Mouse (Mus musculus) hindbrain, embryonic 14.5 days (tissue): ENCODE results near the gene Abcb9. TPM values are rescaled to one million over a fixed set of nuclear protein-coding genes. Genes with fewer than 3 reads are reported as not detected.

Experiments
- ATAC-seq: fragments of 200-750 bp; cut with Nextera tagmentation; 2 replicates; pipeline ENCODE4 v1.8.0; 2017; ENCODE audit warnings: moderate number of reproducible peaks, mild to moderate bottlenecking, moderate TSS enrichment, moderate library complexity; ENCODE audit not compliant: low FRiP score
- DNase-seq: peaks from one replicate; pipeline ENCODE4 v3.0.0-alpha.2; 2015; ENCODE audit warnings: low spot score
- H3K27ac ChIP-seq: fragments of 300-500 bp; sonication (generic); 2 replicates; pipeline ENCODE4 v1.5.1; 2014; ENCODE audit warnings: mild to moderate bottlenecking, moderate library complexity
- H3K27me3 ChIP-seq: fragments of 300-500 bp; sonication (generic); 2 replicates; pipeline ENCODE4 v1.6.1; 2014; ENCODE audit warnings: mild to moderate bottlenecking, low read length, mixed read lengths; ENCODE audit not compliant: control insufficient read depth, insufficient read depth
- H3K36me3 ChIP-seq: fragments of 300-500 bp; sonication (generic); replicated peaks from 2 replicates; pipeline ENCODE4 v1.6.1; 2014; ENCODE audit not compliant: control insufficient read depth, insufficient read depth
- H3K4me1 ChIP-seq: fragments of 300-500 bp; sonication (generic); replicated peaks from 2 replicates; pipeline ENCODE4 v1.6.1; 2014; ENCODE audit warnings: antibody characterized with exemption, low read length, mixed read lengths; ENCODE audit not compliant: control insufficient read depth, insufficient read depth
- H3K4me2 ChIP-seq: fragments of 300-500 bp; sonication (generic); replicated peaks from 2 replicates; pipeline ENCODE4 v1.6.1; 2014; ENCODE audit warnings: mild to moderate bottlenecking, moderate library complexity
- H3K4me3 ChIP-seq: fragments of 300-500 bp; sonication (generic); replicated peaks from 2 replicates; pipeline ENCODE4 v1.5.1; 2014; ENCODE audit warnings: mild to moderate bottlenecking, low read length
- H3K9ac ChIP-seq: fragments of 300-500 bp; sonication (generic); 2 replicates; pipeline ENCODE4 v1.6.1; 2014
- H3K9me3 ChIP-seq: fragments of 300-500 bp; sonication (generic); 2 replicates; pipeline ENCODE4 v1.6.1; 2016; ENCODE audit warnings: low read length; ENCODE audit not compliant: control insufficient read depth
- whole genome bisulfite sequencing: fragments of 180-500 bp; shearing (Covaris S2); extraction: QIAGEN DNeasy Blood & Tissue Kit; methylation state at CpG from one replicate; pipeline ENCODE4 v1.1.7; 2014; 5-methylcytosine and 5-hydroxymethylcytosine counted together
- polyA plus RNA-seq: library from polyadenylated mRNA; unstranded; fragments of >200 nt; fragmentation: Nextera tagmentation; extraction: Ambion mirVana; gene quantifications from 2 replicates; pipeline ENCODE4 v1.2.1, GENCODE M21; 2014

Abcb9 gene
- polyA plus RNA-seq, 1 experiment from 2014 or later = 13.2 TPM

DNA sequence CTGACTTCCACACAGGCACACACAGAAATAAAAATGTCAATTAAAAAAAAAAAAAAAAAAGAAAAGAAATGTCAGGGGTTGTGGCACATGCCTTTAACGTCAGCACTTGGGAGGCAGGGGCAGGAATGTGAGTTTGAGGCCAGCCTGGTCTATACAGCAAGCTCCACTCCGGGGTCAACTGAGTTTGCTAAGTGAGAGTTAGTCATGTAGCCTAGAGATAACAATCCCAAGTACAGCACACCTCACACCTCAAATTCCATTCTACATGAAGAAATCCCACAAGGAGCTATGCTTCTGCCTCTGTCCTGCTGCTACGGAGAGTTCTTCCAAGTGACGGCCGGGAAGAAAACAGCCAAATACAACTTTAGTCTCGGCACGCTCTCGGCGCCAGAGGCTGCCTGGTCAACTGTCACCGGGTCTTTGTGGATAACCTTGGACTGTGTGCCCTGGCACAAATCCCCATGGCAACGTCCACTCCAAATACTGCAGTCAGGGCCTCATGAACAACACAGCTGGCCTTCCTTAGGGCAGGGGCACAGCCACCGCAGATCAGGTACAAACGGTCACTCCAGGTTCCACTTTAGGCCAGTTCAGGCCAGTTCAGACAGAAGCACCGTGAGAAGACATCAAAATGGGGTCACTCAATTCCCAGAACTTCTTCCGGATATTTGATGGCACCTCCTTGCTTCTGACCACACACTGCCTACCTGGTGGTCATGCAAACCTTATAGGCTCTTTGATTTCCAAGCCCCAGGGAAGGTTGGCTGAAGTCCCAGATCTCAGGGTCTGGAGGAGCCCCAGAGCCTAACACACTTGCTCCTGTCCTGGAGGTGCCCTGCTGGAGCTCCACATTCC is 69.8 kb downstream of the Abcb9 start:
- peak overlapping the region; percentile 16; the same call in 1 of the 2 replicates for H3K4me2 ChIP-seq
- no peak for DNase-seq

DNA sequence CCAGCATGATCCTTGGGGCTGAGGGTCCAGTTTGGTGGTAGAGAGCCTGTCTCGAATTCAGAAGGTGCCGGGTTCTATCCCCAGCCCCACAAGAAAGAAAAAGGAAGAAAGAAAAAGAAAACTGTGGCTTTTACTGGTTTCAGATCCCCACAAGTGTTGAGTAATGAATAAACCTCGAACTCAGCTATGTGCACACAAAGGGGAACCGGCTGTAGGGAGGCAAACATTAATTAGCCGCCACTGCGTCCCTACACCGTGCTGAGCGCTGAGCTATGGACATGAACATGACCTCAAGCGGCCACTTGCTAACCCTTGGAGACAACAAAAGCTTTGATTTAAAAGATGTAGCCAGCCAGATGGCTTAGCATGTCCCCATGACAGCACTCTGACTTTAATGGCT is 70.5 kb downstream of the Abcb9 start:
- no peak for DNase-seq
- WGBS = 30% methylated on average over 9 of the region's 9 CpGs
- Histone ChIP-seq H3K9ac (no peak overlapping the region), H3K27me3 (no peaks in the 10 kb centered on the region), H3K9me3 (no peaks in the 10 kb centered on the region), H3K4me2 (0 out of 2 replicates have a peak overlapping the region, but pooled peaks have one; percentile 5), H3K4me3 (no peak overlapping the region), H3K27ac (peak overlapping the region; percentile 75), H3K36me3 (no peaks in the 10 kb centered on the region; the same call in 1 of the 2 replicates), H3K4me1 (peaks cover 53% of the 10 kb centered on the region)
- no peak for ATAC-seq

More for the DNA sequence above, 69.8 kb downstream of the Abcb9 start:
- H3K9me3 ChIP-seq = no peaks in the 10 kb centered on the region
- 0 out of 2 replicates have a peak overlapping the region, but pooled peaks have one; percentile 5 for H3K27ac ChIP-seq
- no peak for ATAC-seq
- H3K27me3 ChIP-seq = no peaks in the 10 kb centered on the region
- no peaks in the 10 kb centered on the region; the same call in 1 of the 2 replicates for H3K36me3 ChIP-seq
- peaks cover 56% of the 10 kb centered on the region for H3K4me1 ChIP-seq
- 79% methylated on average over 15 of the region's 15 CpGs for WGBS
- no peak overlapping the region for H3K9ac ChIP-seq
- no peak overlapping the region for H3K4me3 ChIP-seq

DNA sequence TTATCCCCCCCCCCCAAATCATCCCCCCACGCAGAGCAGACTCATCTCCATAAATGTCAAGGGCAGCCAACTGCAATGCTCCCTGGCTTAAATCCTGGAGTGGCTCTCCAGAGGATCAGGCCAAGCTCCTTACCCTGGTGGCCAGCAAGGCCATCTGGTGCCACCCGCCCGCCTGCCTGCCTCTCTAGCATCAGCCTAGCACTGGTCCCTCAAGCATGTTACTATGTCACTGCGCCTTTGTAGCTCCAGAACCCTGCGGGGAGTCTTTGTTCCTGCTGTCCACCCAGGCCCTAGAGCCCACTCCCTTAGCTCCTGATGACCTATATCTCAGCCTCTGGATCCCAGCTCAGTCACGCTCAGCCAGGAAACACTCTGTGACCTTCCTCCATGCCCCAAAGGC is 70.9 kb downstream of the Abcb9 start:
- Histone ChIP-seq H3K36me3 (no peaks in the 10 kb centered on the region; the same call in 1 of the 2 replicates), H3K9ac (no peak overlapping the region), H3K27me3 (no peaks in the 10 kb centered on the region), H3K9me3 (no peaks in the 10 kb centered on the region), H3K4me2 (0 out of 2 replicates have a peak overlapping the region, but pooled peaks have one; percentile 5), H3K4me1 (peaks cover 52% of the 10 kb centered on the region), H3K27ac (peak overlapping the region; percentile 75), H3K4me3 (no peak overlapping the region)
- 36% methylated on average over 6 of the region's 6 CpGs for whole genome bisulfite sequencing
- ATAC-seq = no peak
- no peak for DNase-seq

DNA sequence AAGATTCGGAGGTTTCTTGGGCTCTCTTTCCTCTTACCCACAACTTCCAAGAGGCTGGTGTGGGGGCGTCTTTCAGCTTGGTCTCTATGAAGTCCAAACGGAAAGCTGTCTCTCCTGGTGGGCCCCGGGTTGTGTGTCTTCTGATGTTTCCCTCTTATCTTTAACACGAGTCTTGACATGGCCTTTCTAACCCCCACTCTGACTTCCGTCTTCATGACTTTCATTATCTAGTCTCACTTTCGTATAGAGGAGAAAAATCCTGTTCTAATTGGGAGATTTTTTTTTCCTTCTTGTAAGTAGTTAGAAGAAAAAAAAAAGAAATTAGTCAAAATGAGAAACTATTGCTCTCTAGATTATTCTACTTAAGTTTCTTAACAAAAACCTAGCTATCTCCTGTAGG is 73.2 kb downstream of the Abcb9 start:
- Histone ChIP-seq H3K4me2 (no peak overlapping the region), H3K4me1 (peaks cover 54% of the 10 kb centered on the region), H3K4me3 (no peak overlapping the region), H3K27me3 (no peaks in the 10 kb centered on the region), H3K9ac (no peak overlapping the region), H3K36me3 (no peaks in the 10 kb centered on the region; the same call in 1 of the 2 replicates), H3K9me3 (no peaks in the 10 kb centered on the region), H3K27ac (no peak overlapping the region)
- ATAC-seq (no peak), DNase-seq (no peak)
- 83% methylated on average over 7 of the region's 7 CpGs for WGBS

DNA sequence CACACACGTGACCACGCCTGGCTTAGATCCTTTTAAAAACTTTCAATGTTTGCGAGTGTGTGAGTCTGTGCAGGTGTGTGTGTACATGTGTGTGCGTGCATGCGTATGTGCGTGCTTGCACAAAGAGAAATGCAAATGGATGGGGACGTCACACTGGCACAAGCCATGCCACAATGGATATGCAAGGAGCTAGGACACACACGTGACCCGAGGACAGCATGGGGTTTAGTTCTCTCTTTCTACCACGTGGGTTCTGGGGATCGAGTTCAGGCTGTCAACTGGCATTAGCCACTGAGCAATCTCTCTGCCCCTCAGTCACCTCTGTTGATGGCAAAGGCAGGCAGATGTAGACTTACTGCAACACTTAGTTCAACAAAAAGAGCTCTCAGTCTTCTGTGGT is 73.9 kb downstream of the Abcb9 start:
- Histone ChIP-seq H3K27ac (no peak overlapping the region), H3K9me3 (no peaks in the 10 kb centered on the region), H3K4me3 (no peak overlapping the region), H3K9ac (no peak overlapping the region), H3K27me3 (no peaks in the 10 kb centered on the region), H3K4me1 (peaks cover 57% of the 10 kb centered on the region), H3K4me2 (no peak overlapping the region), H3K36me3 (no peaks in the 10 kb centered on the region)
- no peak for DNase-seq
- 83% methylated on average over 11 of the region's 11 CpGs for WGBS
- ATAC-seq = no peak

DNA sequence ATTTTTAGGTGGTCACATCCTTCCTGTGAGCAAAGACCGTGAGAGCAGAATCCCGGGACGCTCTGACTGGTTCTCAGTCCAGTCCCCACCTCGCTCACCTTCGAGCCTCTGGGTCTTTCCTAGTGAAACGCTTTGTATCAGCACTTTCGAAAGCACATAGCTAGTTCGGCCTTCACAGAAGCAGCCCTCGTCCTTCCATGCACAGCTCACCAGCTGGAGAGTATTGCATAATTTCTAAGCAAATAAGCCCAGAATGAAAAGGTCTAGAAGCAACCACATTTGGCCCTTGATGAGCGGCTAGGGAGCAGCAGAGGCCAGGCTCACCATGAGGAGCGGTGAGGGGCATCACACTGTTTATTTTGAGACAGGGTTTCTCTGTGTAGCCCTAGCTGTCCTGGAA is 74.5 kb downstream of the Abcb9 start:
- ATAC-seq (no peak), DNase-seq (no peak)
- no peak overlapping the region for H3K9ac ChIP-seq
- no peak overlapping the region for H3K4me2 ChIP-seq
- no peaks in the 10 kb centered on the region for H3K27me3 ChIP-seq
- peaks cover 57% of the 10 kb centered on the region for H3K4me1 ChIP-seq
- H3K36me3 ChIP-seq = no peaks in the 10 kb centered on the region
- no peak overlapping the region for H3K4me3 ChIP-seq
- no peak overlapping the region for H3K27ac ChIP-seq
- no peaks in the 10 kb centered on the region for H3K9me3 ChIP-seq
- 91% methylated on average over 11 of the region's 11 CpGs for WGBS

DNA sequence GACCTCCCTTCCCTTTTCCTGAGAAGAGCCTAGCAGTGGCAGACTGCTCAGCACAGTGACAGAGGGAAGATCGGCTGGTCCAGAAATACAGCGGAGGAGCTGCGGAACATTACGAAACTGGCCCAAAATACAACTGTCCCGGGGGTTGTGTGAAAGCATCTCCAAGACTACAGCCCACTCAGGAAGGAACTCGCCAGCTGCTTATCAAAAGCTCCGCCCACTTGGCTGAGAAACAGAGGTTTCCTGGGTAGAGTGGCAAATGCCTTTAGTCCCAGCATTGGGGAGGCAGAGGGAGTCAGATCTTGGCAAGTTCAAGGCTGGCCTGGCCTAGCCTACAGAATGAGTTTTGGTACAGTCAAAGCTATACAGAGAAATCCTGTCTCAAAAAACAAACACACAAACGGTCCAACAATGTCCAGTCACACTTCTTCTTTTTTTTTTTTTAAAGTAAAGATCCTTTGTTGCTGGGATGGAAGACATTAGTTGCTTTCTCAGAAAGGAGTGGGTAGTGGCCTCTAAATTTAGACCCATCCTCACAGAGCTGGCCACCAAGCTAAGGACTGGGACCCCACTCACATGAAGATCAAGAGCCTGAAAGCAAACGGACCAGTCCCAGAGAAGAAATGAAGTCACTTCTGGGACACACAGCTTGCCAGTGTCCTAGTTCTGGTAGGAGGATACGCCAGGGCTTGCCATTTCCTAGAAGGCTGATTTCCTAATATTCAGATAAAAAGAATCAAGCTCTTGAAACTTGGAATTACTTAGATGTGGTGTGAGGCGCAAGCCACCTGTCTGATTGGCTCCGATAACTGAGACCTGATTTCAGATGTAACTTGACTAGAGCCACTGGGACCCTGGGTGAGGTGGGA is 76.0 kb downstream of the Abcb9 start:
- H3K4me1 ChIP-seq = peaks cover 54% of the 10 kb centered on the region
- DNase-seq = peak; percentile 57
- H3K27me3 ChIP-seq = no peaks in the 10 kb centered on the region
- 67% methylated on average over 12 of the region's 12 CpGs for WGBS
- peak; percentile 56; the same call in 1 of the 2 replicates for ATAC-seq
- no peak overlapping the region for H3K4me2 ChIP-seq
- no peak overlapping the region for H3K4me3 ChIP-seq
- no peaks in the 10 kb centered on the region for H3K9me3 ChIP-seq
- H3K36me3 ChIP-seq = no peaks in the 10 kb centered on the region
- peak overlapping the region; percentile 22; the same call in 1 of the 2 replicates for H3K27ac ChIP-seq
- no peak overlapping the region for H3K9ac ChIP-seq

DNA sequence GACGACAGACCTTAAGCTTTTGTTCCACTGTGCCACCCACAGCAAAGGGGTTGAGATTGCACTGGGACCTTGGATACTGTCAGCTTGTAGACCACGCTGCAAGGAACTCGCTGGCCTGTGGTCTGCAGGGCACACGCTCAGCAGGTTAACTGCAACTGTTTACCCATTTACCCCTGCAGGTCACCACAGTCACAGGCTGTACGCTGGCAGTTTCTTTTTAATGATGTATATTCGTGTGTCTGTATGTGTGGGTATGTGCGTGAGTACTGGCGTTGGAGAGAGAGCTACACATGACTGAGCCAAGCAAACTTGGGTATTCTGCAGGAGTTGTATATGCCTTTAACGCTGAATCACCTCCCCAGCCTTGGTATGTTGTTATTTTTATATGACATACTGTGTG is 76.9 kb downstream of the Abcb9 start:
- Histone ChIP-seq H3K9ac (no peak overlapping the region), H3K27ac (no peak overlapping the region), H3K27me3 (no peaks in the 10 kb centered on the region), H3K4me3 (no peak overlapping the region), H3K4me2 (no peak overlapping the region), H3K4me1 (peaks cover 61% of the 10 kb centered on the region), H3K9me3 (no peaks in the 10 kb centered on the region), H3K36me3 (no peaks in the 10 kb centered on the region)
- DNase-seq (no peak), ATAC-seq (no peak)
- WGBS = 81% methylated on average over 9 of the region's 9 CpGs

DNA sequence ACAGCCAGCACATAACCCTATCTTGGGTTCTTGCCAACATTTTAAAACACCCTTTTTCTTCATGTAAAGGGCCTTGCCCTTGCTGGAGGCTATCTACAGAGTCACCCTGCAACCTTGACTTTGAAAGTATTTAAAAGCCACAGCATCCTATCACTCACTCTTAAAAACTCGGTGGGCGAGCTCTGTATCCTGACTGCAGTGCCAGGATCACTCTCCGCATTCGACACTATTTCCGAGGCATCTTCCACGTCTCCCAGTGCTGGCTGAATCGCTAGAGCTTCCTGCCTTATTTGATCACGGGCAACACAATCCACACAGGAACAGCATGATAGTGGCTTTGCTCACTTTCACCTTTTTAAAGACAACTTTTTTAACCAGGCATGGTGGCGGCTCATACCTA is 77.7 kb downstream of the Abcb9 start:
- no peak for DNase-seq
- H3K9ac ChIP-seq = no peak overlapping the region

More for the DNA sequence above, 77.7 kb downstream of the Abcb9 start:
- no peaks in the 10 kb centered on the region for H3K27me3 ChIP-seq
- H3K4me1 ChIP-seq = peaks cover 68% of the 10 kb centered on the region
- no peaks in the 10 kb centered on the region for H3K36me3 ChIP-seq
- ATAC-seq = no peak
- no peak overlapping the region for H3K27ac ChIP-seq
- no peak overlapping the region for H3K4me2 ChIP-seq
- 80% methylated on average over 9 of the region's 9 CpGs for WGBS
- no peak overlapping the region for H3K4me3 ChIP-seq
- no peaks in the 10 kb centered on the region for H3K9me3 ChIP-seq
